ENCODE assay signal across 8 mouse cellular contexts in the genomic region with DNA sequence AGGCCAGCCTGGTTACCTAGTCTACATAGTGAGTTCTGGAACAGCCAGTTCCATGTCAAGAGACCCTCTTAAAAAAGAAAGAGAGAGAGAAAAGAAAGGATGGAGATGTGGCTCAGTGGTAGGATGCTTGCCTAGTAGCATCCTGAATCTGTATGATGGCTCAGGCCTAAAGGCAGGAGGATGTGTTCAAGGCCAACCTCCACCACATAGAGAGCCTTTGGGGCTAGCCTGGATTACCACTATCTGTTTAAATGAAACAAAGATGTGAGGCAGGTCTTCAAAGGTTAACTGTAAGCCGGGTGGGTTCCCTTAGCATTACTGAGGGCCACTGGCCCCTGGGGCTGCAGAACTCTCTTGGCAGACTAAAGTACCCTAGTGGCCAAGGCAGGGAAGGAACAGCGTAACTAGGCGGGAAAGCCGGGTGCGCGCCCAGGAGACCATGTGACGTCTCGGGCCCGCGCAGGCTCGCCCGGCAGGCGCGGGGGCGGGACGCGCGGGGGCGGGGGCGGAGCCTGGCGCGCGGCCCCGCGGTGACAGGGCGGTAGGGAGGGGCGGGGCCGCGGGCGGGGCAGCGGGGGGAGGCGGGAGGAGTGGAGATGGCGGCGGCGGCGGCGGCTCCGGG. TPM values are rescaled to one million over a fixed set of nuclear protein-coding genes. Genes with fewer than 3 reads are reported as not detected.
DNase-seq lines count a peak whose midpoint lies in the region; ATAC-seq and TF ChIP-seq lines count a peak whose summit lies in the region.

Mapk3 (plus strand) TSS at position 552 of the 622 bp plus-strand sequence.

- H3K4me2 ChIP-seq in forebrain, embryonic 12.5 days: peak within 1 kb of the TSS; percentile 93
- peak within 1 kb of the TSS; percentile 93 for H3K4me2 ChIP-seq in heart, embryonic 16.5 days (ENCODE audit: low read depth, low read length)
- H3K4me2 ChIP-seq in liver, embryonic 14.5 days (ENCODE audit: low read depth): peak within 1 kb of the TSS; percentile 93
- peak within 1 kb of the TSS; percentile 88 for H3K4me2 ChIP-seq in stomach, embryonic 15.5 days

- peak; percentile 63 for ATAC-seq in forebrain, embryonic 12.5 days (ENCODE audit: low FRiP score)
- ATAC-seq in heart, embryonic 16.5 days (replicated peaks; ENCODE audit: extremely low read depth, insufficient read depth, low FRiP score): peak; percentile 65
- ATAC-seq in liver, embryonic 14.5 days (ENCODE audit: insufficient read depth): peak; percentile 81
- peak; percentile 63 for ATAC-seq in stomach, embryonic 15.5 days (ENCODE audit: insufficient read depth, low FRiP score, low read depth)

- H3K27ac ChIP-seq in ES-Bruce4 (ENCODE audit: insufficient read depth, low read length): no peak within 1 kb of the TSS; the same call in 1 of the 2 replicates
- H3K27ac ChIP-seq in forebrain, embryonic 12.5 days: peak within 1 kb of the TSS; percentile 88
- H3K27ac ChIP-seq in heart, embryonic 16.5 days (ENCODE audit: low read length): peak within 1 kb of the TSS; percentile 93
- peak within 1 kb of the TSS; percentile 57 for H3K27ac ChIP-seq in liver, embryonic 14.5 days
- H3K27ac ChIP-seq in stomach, embryonic 15.5 days: peak within 1 kb of the TSS; percentile 97

- WGBS in forebrain, embryonic 12.5 days: 4% methylated on average over 30 of the region's 38 CpGs
- 0% methylated on average over 24 of the region's 38 CpGs for WGBS in heart, embryonic 16.5 days
- 2% methylated on average over 36 of the region's 38 CpGs for WGBS in liver, embryonic 14.5 days (ENCODE audit: insufficient replicate concordance)
- under 1% methylated on average over 36 of the region's 38 CpGs for WGBS in stomach, embryonic 15.5 days

- H3K9ac ChIP-seq in ES-Bruce4 (ENCODE audit: low read depth, poor library complexity, severe bottlenecking): peak within 1 kb of the TSS; percentile 65
- H3K9ac ChIP-seq in forebrain, embryonic 12.5 days: peak within 1 kb of the TSS; percentile 85
- H3K9ac ChIP-seq in heart, embryonic 16.5 days (ENCODE audit: low read length): peak within 1 kb of the TSS; percentile 92
- H3K9ac ChIP-seq in liver, embryonic 14.5 days (replicated peaks): peak within 1 kb of the TSS; percentile 78
- H3K9ac ChIP-seq in stomach, embryonic 15.5 days: peak within 1 kb of the TSS; percentile 68

- peaks cover 7% of the 10 kb centered on the region; the same call in 1 of the 2 replicates for H3K36me3 ChIP-seq in ES-Bruce4 (ENCODE audit: control insufficient read depth, insufficient read depth, low read length, poor library complexity, severe bottlenecking)
- H3K36me3 ChIP-seq in forebrain, embryonic 12.5 days (replicated peaks): peaks cover 20% of the 10 kb centered on the region
- H3K36me3 ChIP-seq in heart, embryonic 16.5 days (ENCODE audit: control insufficient read depth, insufficient read depth): peaks cover 7% of the 10 kb centered on the region; the same call in 1 of the 2 replicates
- no peaks in the 10 kb centered on the region for H3K36me3 ChIP-seq in liver, embryonic 14.5 days (replicated peaks; ENCODE audit: control insufficient read depth, insufficient read depth, low read depth)
- H3K36me3 ChIP-seq in stomach, embryonic 15.5 days: peaks cover 19% of the 10 kb centered on the region

- TF ChIP-seq CTCF in ES-Bruce4 (IDR thresholded peaks at IDR 0.05; ENCODE audit: low read depth, low read length): peak; percentile 30
- TF ChIP-seq CTCF in liver, embryonic 14.5 days (IDR thresholded peaks at IDR 0.05; ENCODE audit: low read depth): peak; percentile 86

- no peaks in the 10 kb centered on the region for H3K9me3 ChIP-seq in ES-Bruce4 (replicated peaks; ENCODE audit: control insufficient read depth, insufficient read depth, low read length, poor library complexity, severe bottlenecking)
- no peaks in the 10 kb centered on the region for H3K9me3 ChIP-seq in forebrain, embryonic 12.5 days
- H3K9me3 ChIP-seq in heart, embryonic 16.5 days (replicated peaks; ENCODE audit: control insufficient read depth, low read length): no peaks in the 10 kb centered on the region
- H3K9me3 ChIP-seq in liver, embryonic 14.5 days (ENCODE audit: control insufficient read depth, low read length): no peaks in the 10 kb centered on the region
- H3K9me3 ChIP-seq in stomach, embryonic 15.5 days: no peaks in the 10 kb centered on the region

- peak; percentile 90 for DNase-seq in c-Kit-positive CD71-positive TER-119-positive erythroid progenitor cells, embryonic 14.5 days (ENCODE audit: low spot score)
- DNase-seq in kidney, postnatal 25 days: peak; percentile 93 to 95
- DNase-seq in liver, embryonic 14.5 days (ENCODE audit: low read depth in 3 of 3, low spot score in 3 of 3): peak; percentile 85 to 89 (median 87)
- DNase-seq in neural tube, embryonic 10.5 days (ENCODE audit: extremely low spot score, low spot score): peak; percentile 92

- H3K4me1 ChIP-seq in ES-Bruce4 (ENCODE audit: control insufficient read depth, insufficient read depth, low read length): peaks cover 4% of the 10 kb centered on the region
- H3K4me1 ChIP-seq in forebrain, embryonic 12.5 days: peaks cover 32% of the 10 kb centered on the region
- peaks cover 30% of the 10 kb centered on the region for H3K4me1 ChIP-seq in heart, embryonic 16.5 days (ENCODE audit: control insufficient read depth, insufficient read depth, low read length)
- peaks cover 14 to 42% of the 10 kb centered on the region in 2 experiments for H3K4me1 ChIP-seq in liver, embryonic 14.5 days (replicated peaks; ENCODE audit: control insufficient read depth in 2 of 2, insufficient read depth in 2 of 2, low read length in 1 of 2)
- H3K4me1 ChIP-seq in stomach, embryonic 15.5 days: peaks cover 35% of the 10 kb centered on the region

- TF ChIP-seq EP300 in ES-Bruce4 (IDR thresholded peaks at IDR 0.05; ENCODE audit: insufficient read depth, low read depth, low read length): 0 out of 2 replicates have a peak, but pooled peaks have one; percentile 26
- TF ChIP-seq EP300 in liver, embryonic 14.5 days (IDR thresholded peaks at IDR 0.05; ENCODE audit: low read depth): no peak

- TF ChIP-seq POLR2A in ES-Bruce4 (IDR thresholded peaks at IDR 0.05; ENCODE audit: insufficient read depth, low read length): peak; percentile 40

- H3K4me3 ChIP-seq in ES-Bruce4 (ENCODE audit: low read depth, low read length): peak within 1 kb of the TSS; percentile 82
- peak within 1 kb of the TSS; percentile 77 for H3K4me3 ChIP-seq in forebrain, embryonic 12.5 days (replicated peaks)
- H3K4me3 ChIP-seq in heart, embryonic 16.5 days (ENCODE audit: low read length): peak within 1 kb of the TSS; percentile 79
- peak within 1 kb of the TSS; percentile 73 to 74 for H3K4me3 ChIP-seq in liver, embryonic 14.5 days (ENCODE audit: insufficient read depth in 1 of 2, low read depth in 2 of 2, low read length in 2 of 2)
- peak within 1 kb of the TSS; percentile 85 for H3K4me3 ChIP-seq in stomach, embryonic 15.5 days (replicated peaks)

- H3K27me3 ChIP-seq in ES-Bruce4 (ENCODE audit: control insufficient read depth, insufficient read depth, low read length, poor library complexity, severe bottlenecking): no peaks in the 10 kb centered on the region
- no peaks in the 10 kb centered on the region for H3K27me3 ChIP-seq in forebrain, embryonic 12.5 days
- H3K27me3 ChIP-seq in heart, embryonic 16.5 days (ENCODE audit: control insufficient read depth, insufficient read depth, low read length): no peaks in the 10 kb centered on the region
- no peaks in the 10 kb centered on the region for H3K27me3 ChIP-seq in liver, embryonic 14.5 days (ENCODE audit: control insufficient read depth, insufficient read depth, low read length)
- no peaks in the 10 kb centered on the region for H3K27me3 ChIP-seq in stomach, embryonic 15.5 days (replicated peaks)

RNA-seq across cellular contexts. Expression of gene Mapk3, which starts in this region (rescaled TPM):
- polyA plus RNA-seq in ES-Bruce4 (2011; ENCODE audit: insufficient read depth, insufficient read length, low read depth, missing spikeins): 102 and 121 TPM in 2 replicates
- 51.5 and 56.8 TPM in 2 replicates for polyA plus RNA-seq in forebrain, embryonic 12.5 days (2016; fragmentation: Nextera tagmentation; extraction: Ambion mirVana)
- 58.6 and 62.5 TPM in 2 replicates for polyA plus RNA-seq in heart, embryonic 16.5 days (2015; fragmentation: Nextera tagmentation; extraction: Ambion mirVana)
- polyA plus RNA-seq in liver, embryonic 14.5 days (2012; rRNA removed): 35.9 and 39.8 TPM in 2 replicates
- 14.4 and 15.5 TPM in 2 replicates for polyA plus RNA-seq in liver, embryonic 14.5 days (2014; fragmentation: Nextera tagmentation; extraction: Ambion mirVana)
- polyA plus RNA-seq in stomach, embryonic 15.5 days (2015; fragmentation: Nextera tagmentation; extraction: Ambion mirVana): 99.9 TPM in 2 replicates
